Mouse (Mus musculus): ENCODE results near the gene Ptpa.

Ptpa gene

DNA sequence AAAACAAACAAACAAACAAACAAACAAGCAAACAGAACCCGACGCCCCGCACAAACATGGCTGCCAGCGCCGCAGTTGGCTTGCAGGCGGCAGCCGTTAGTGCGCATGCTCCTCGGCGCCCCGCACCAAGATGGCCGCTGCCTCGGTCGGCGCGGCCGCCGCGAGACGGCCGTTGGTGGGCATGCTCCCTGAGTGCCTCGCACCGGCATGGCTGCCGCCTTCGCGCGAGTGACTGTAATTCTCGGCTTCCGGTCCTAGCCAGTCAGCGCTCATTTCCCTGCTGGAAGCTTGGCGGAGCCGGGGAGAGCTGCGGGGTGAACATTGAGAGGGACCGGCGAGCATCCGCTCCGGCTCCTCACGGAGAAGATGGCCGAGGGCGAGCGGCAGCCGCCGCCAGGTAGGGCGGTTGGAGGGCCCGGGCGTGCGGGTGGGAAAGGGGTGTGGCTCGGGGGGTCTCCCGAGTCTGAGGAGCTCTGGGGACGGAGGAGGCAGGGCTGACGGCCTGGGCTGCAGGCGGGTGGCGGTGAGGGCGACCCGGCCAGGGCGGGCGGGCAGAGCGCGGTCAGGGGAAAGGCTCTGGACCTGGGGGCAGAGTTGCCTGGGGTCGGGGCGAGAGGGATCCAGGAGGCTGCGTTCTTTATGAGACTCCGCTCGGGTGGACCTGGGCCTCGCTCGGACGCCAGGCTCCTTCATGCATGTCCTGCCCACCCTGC, at the start of gene Ptpa:
Gene Ptpa, plus strand, starts transcription at position 104 of the 713 bp plus-strand sequence.
- peak; percentile 94 for DNase-seq

DNA sequence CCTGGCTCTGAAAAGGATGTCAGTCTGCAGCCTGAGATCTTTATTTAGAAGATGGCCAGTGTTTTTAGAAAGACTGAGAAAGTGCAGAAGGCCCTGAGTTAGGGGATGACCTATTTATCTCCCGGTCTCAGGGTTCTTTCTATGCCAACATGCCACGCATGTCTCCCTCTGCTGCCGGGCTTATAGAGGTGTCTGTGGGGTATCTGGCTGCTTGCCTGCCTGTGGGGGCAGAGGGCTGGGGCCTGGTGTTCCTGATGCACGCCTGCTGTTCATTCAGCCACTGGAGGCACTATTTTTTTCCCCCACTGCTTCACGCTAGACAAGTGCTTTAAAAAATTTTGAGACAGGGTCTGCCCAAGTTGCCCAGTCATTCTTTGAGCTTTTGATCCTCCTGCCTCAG, 49.6 kb upstream of the Ptpa start:
- DNase-seq, result no peak

DNA sequence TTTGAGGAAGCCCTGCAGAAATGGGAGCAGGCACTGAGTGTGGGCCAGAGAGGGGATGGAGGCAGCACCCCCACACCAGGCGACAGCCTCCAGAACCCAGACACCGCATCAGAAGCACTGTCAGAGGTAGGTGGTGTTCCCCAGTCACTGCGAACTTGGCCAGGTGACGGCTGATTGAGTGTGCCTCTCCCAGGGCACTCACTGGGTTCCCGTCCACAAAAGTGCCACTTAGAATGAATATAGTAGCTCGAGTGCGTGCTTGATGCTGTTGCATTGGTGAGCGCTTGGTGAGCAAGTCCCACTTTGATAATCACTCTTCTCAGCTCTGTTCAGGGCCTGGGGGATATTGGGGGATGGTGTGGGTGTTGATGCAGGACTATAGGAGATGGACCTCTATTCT, 44.3 kb upstream of the Ptpa start:
- no peak for DNase-seq

DNA sequence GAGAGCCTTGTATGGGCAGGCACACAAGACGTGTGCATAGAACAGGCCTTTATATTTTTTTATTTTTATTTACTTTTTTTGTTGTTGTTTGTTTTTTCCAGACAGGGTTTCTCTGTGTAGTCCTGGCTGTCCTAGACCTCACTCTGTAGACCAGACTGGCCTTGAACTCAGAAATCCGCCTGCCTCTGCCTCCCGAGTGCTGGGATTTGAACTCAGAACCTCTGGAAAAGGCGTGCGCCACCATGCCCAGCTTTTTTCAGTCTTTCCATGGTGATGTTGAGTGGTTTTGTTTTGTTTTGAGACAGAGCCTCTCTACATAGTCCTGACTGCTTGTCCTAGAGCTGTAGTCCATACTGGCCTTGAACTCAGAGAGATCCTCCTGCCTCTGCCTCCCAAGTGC, 43.1 kb upstream of the Ptpa start:
- no peak for DNase-seq

DNA sequence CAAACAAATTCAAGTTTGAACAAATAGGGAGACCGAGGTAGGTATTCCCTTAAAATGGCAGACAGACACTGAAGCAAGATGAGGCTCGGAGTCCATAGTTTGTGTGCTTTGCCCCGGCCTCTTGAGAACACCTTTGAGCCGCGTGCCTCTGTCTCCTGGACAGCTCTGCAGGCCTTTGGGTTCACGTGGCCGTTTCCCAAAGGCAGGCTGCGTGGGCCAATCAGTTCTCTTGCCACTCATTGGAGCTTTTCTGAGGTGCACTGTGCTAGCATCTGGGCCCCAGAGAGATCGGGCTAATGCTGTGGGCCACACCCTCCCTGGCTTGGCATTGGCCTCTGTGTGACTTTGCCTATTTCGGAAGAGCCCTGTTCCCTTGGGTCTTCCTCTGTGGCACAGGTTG, 39.9 kb upstream of the Ptpa start:
- no peak for DNase-seq

DNA sequence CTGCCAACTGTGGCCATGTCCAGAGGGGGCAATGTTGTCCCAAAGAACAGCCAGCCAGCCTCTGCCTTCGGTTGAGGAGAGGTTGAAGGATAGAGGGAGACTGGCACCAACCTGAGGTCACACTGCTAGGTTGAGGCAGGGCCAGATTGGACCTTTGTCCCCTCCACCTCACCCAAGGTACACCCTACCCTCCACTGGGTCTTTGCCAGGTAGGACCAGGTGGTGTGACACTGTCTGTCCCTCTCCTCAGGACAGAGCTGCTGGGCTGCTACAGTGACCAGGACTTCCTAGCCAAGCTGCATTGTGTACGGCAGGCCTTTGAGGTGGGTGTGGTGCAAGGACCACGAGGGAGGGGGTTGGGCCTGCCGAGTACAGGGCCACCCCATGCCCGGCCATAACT, 38.1 kb upstream of the Ptpa start:
- no peak for DNase-seq

DNA sequence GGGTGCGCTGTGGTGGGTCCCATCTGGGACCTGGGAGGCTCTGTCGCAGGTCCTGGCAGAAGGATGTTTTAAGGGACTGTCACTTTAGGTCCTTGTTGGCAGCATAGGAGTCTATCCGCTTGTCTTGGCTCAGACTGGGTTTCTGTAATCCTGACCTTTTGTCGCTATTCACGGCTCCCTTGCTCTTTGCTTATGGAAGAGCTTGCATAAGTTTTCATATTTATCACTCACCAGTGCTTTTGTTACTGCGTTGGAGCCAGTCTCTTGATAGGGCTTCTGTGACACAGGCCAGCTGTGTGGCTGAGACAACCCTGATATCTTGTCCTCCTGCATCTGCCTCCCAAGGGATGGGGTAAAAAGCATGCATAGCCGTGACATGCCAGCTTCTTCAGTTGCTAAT, 36.5 kb upstream of the Ptpa start:
- DNase-seq, result no peak

DNA sequence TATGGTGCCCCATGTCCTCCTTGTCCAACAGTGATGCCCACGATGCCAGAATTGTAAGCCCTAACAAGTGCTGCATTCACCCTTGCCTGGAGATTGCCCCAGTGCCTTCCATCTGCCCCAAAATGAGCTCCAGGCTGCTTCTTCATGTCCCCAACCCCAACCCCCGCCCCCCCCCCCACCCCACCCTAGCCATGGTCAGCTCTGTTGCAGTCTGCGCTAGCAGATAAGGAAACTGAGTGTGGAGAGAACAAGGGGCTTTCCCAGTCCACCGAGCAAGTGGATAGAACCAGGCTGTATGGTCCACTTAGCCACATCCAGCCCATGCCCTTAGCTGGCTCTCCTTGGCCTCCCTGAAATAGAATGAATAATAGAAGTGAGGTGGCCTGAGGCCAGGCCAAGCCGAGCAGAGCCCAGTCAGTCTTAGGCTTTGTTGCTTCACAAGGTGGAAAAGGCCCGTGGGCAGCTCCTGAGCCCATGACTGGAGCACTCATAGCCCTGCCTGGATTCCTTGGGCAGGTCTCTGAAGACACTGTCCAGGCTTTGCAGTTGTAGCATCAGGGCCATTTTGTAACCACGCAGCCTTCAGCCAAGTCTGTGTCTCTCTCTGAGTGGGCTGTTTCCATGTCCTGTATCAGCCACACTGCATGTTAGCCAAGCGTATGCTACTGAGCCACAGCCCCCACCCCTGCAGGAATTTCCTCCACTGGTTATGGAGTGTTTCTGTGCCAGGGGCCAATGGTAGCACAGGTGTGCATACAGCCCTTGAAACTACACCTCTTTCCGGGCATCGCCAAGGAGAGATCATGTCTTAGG, 35.1 kb upstream of the Ptpa start:
- no peak for DNase-seq

DNA sequence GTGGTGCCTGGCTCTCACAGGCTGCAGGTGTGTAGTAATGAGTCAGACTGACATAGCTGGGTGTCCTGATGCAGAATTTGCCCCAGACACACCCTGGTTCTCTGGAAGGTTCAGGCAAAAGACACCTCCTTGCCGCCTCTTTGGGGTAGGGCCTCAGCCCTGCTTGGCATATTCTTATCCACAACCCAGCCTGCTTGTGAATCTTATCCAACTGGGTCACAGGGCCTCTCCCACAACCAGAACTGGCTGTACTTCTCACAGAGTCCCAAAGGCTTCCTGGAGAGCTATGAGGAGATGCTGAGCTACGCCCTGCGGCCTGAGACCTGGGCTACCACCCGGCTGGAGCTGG, 34.5 kb upstream of the Ptpa start:
- no peak for DNase-seq

DNA sequence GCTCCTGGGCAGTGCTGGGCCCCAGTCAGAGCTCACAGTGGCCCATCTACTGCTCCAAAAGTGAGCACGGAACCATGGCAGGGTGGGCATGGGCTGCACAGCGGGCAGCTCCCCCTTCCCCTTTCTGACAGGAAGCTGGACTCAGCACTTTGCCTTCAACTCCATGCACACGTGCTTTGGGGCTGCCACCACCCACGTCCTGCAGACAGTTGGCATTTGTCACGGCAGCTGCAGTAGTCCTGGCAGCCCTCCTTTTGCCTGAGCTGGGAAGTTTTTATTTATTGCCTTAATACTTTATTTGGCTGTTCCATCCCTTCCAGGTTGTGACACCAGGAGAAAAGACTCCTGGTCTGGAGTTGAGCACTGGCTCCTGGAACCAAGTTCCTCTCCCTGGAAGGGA, 31.0 kb upstream of the Ptpa start:
- DNase-seq, result peak; percentile 35

DNA sequence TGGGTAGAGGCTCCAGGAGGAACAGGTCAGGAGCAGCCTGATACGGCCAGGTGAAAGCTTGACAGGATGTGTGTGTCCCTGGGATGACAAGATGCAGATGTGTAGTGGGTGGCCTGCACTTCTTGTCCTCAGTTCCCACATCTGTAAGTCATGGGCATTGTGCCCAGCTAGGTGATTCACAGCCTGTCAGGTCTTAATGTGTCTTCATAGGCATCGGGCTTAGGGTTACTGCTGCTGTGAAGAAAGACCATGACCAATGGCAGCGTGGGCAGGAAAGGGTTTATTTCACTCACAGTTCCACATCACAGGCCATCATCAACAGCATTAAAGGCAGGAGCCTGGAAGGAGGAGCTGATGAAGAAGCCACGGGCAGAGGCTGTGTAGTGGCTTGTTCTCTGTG, 30.2 kb upstream of the Ptpa start:
- no peak for DNase-seq

DNA sequence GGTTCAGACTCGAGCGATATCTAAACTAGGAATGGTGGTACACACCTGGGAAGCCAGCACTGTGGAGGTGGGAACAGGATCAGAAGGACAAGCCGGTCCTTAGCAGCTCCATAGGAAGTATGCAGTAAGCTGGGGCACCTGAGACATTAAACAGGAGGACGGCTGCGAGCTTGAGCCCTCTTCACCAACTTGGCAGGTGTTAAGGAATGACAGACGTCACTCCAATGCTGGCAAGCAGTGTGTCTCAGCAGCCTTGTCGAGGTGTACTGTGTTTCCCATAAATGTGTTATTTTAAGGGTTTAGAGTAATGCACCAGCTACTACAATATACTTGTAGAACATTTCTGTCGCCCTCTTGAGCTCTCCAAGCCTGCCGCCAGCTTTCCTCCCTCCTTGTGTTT, 28.9 kb upstream of the Ptpa start:
- no peak for DNase-seq

DNA sequence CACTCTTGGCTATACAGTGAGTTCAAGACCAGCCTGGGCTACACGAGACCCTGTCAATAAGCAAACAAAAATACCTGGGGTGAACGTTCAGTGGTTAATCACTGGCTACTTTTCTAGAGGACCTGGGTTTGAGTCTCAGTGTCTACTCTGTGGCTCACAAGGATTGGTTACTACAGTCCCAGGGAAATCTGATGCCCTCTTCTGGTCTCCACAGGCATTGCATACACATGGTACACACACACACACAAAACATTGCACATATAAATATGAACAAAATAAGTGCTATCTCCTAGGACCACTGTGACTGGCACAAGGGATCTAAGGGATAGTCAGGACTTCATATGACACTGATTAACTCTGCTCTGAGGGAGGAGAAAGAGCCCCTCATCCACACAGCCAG, 26.8 kb upstream of the Ptpa start:
- DNase-seq, result no peak

DNA sequence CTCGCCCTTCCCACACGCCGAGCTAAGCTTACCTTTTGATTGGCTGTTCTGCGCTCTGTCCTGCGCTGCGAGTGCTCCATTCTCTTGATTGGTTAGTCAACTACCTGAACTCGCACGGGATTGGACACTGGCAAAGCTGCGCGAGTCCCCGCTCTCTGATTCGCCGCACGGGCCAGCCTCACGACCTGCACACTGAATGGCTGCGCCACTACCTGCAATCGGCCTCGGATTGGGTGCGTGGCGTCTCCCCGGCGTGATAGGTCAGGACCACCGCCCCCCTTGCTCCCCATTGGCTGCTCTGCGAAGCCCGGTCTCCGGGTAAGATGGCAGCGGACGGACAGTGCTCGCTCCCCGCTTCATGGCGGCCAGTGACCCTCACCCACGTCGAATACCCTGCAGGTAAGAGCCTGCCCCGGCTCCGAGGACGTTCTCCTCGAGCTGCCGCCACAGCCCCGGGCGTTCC, 23.7 kb upstream of the Ptpa start, which contains the start of gene Dolpp1:
Gene Dolpp1, plus strand, starts transcription at position 141 of the 463 bp plus-strand sequence.
- DNase-seq, result peak; percentile 99

DNA sequence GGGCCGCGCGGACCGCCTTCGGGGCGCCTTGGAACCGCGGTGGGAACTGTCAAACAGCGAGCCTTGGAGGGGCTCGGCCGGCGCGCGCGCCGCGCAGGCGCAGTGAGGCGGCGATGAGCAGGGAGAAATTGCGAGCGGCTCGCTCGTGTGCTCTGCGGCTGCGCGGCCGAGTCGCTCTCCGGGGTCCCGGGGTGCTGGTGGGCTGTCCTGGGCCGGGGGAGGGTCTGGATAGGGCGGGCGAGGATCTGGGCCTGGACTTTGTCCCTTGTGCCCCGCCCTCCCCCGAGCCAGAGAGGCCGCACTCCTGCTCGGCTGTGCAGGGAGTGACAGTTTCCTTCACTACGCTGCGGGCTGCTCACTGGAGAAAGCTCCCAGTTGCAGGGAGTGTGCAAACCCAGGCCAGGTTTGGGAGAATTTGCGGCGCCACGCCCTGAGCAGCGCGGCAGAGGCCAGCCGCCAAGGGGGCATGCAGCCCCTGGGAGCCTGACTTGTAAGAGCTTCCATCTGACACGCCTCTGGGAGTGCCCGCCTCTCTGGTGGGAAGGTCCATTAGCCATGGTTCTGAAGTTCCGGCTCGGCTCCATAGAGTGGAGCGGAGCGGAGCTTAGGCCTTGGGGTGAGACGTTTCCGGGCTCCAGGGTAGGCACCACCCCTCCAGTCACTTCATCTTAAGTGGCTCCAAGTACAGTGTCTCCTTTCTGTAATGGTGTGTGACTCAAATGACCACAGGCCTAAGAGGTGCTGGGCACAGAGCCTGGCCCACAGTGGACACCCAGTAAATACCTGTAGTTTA, 23.1 kb upstream of the Ptpa start:
- no peak for DNase-seq

DNA sequence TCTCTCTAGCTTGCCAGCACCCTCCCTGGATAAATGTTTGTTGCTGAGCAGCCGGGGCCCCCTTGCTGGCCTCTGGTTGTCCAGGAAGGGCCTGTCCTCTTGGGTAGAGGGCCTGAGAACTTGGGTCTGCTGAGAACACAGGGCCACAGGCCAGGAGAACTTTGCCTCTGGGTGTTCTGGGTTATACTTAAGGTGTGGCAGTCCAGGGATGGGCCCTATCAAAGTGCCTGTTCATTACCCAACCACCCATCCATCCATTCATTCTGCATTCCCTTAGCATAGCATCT, 22.5 kb upstream of the Ptpa start:
- DNase-seq, result no peak

DNA sequence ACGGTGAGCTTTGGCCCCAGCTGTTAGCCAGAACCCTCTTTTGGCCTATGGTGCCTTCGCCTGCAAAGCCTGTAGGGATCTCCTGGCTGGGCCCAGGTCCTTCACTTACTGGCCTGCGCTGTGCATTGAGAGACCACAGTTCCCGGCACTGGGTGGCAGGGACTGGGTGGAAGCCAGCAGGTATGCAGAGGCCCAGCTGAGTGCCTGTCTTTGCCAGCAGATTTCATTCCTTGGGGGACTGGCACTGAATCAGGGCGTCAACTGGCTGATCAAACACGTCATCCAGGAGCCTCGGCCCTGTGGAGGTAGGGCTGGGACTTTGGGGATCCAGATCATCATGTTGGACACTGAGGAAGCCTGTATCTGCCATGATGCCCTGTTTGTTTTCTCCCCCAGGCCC, 20.1 kb upstream of the Ptpa start:
- DNase-seq, result no peak

DNA sequence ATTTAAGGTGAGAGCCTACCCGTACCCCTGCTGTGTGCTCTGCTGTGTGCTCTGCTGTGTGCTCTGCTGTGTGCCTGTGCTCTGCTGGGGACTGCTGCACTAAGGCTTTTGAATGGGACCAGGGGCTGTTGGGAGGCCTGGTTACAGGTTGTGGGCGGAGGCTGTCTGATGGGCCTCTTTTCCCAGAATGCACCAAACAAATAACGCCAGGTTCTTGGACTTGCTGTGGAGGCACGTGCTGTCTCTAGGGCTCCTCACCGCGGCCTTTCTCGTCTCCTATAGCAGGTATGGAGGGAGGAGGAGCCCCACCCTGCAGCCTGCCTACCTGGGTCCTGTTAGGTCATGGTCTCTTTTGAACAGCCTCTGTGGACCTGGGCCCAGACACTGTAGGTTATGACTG, 19.6 kb upstream of the Ptpa start:
- DNase-seq, result no peak

DNA sequence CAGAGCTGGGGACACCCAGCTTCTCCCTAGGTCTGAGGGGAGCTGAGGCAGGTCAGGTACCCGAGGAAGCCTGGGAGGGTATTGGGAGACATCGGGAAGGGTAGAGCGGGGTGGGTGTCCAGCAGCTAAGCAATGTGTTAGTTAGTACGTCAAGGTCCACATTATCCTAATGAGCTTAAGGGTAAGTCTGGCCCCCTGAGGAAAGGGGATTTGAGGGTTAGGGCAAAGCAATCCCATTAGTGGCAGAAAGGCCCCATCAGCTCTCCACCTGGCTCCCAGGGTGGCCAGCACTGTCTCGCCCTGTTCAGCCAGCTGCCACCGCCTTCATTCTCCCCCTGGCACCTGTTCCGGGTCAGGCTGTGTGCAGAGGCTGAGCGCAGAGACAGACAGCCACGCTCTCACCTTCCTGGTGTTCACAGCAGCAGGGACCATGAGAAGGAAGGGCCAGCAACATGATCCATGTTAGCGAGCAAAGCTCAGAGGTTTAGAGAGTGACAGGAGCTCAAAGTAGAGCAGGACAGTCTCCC, 17.8 kb upstream of the Ptpa start:
- no peak for DNase-seq

DNA sequence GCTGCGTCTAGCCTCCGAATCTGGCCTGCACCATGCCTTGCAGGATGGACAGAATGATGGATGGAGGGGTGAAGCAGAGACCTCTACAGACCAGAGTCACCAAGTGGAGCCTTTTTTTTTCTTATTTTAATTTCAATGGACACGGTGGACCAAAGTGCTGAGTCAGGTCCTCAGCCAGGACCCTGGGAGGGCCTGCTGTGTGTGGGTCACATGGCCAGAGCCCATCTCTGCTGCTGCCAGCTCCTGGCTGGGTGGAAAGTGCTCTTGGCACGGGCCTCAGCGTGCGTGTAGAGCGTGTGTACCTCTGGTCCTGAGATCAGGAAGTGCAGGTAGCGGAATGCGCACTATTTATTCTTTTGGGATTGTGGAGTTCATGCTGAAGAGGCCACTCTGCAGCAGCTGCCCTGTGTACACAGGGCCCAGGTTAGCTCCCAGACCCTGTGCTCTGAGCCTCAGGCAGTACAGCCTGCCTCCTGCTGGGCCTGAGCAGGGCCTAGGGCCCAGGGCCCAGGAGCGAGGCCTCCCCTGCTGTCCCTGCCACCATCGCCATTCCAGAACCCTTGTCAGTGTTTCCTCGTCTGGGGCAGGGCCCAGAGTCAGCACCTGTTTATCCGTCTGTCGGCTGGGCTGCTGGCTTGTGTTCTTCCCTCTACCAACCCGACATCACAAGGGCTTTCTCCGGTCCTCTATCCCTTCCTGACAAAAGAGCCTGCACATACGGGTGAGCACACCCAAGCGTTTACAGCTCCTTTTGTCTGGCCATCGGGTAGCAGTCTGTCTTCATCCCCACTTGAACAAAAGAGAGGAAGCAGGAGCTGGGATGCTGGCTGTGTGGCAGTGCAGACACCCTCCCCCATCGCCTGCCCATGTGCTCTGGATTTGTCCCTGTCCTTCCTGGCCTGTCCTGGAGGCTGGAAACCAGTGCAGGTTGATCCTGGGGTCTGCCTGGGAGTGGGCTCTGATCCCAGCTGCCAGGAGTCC, 16.4 kb upstream of the Ptpa start:
- no peak for DNase-seq

DNA sequence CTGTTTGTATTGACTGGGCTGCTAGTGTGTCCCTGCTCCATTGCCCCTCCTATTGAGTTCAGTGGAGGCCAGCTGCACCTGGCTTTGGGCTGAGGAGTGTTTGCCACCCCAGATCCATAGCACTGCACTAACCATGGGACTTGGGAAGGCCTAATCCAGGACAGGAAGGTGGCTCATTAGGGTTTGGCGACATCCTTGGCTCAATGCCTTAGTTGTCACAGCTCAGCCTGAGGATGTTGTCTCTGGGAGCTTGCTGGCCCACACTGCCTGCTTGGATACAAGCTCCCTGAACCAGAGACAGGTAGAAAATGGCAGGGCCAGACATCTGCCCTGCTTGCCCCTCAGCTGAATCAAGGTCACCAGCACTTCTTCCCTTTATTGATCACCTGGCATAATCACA, 14.3 kb upstream of the Ptpa start:
- no peak for DNase-seq

DNA sequence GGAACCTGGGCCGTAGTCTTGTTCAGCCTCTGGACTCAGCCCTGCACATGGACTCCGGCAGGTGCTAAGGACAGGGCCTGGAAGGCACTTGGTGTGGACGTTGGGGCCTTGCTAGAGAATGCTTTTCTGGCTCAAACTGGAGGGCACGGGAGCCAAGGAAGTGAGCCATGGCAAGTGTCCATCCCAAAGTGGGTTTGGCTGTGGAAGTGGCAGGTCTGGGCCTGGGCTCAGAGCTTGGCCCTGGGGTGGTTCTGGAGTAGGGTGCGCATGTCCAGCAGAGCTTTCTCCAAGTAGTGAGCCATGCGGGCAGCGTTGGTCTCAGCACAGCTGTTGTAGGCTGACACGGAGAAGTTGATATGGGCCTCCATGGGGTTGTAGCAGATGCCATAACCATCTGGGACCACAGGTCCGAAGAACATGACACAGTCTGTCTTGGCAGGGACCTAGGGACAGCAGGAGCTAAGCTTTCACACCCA, 13.4 kb upstream of the Ptpa start:
- DNase-seq, result no peak

All from right cerebral cortex, postnatal 25 days (tissue).